Comparison of ENCODE assay signal across 29 mouse cellular contexts in the genomic region with DNA sequence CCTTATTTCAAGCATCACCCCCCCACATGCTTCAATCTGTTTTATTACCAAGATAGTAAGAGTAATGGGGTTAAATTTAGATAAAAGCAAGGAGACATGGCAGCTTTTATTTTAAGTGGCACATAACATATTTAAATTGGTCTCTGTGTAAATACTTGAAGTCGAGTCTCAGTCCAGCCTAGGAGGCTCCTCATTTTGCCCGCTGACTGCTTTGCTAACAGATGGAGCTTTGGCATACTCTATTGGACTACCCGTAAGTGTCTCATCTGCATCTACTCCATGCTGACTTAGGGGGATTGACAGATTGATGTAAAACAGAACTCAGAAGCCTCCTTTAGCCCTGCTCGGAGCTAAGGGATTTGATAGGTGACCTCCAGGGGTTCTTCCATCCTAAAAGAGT. TPM values are rescaled to one million over a fixed set of nuclear protein-coding genes. Genes with fewer than 3 reads are reported as not detected.
"Had no signal": no experiment of that assay in that cellular context is flagged by ENCODE, and none has a peak within 500 bp of the region (broad histone marks: within the 10 kb centered on the region; RNA-seq: fewer than 3 reads in every experiment).

No protein-coding gene starts in this region.

- DNase-seq: gastrocnemius, postnatal 14 days; gastrocnemius, postnatal 36 days; heart, adult 18-20 months; heart, postnatal 10 days; heart, postnatal 36 days; kidney, adult 11 months; kidney, adult 2 months; kidney, adult 9 months; kidney, postnatal 14 days; kidney, postnatal 36 days; layer of hippocampus, adult 9-11 months; layer of hippocampus, postnatal 36 days; left cerebral cortex, postnatal 4 days had no signal

- ATAC-seq: hindbrain, postnatal 0 days; intestine, embryonic 16.5 days; liver, embryonic 12.5 days had no signal

RNA-seq across cellular contexts. Expression of gene 9630041A04Rik, which starts 17.7 kb away (rescaled TPM):
- polyA plus RNA-seq: gonadal fat pad, adult 2 months; heart, embryonic 10.5 days; heart, embryonic 12.5 days; heart, embryonic 14.5 days; heart, embryonic 16.5 days; intestine, embryonic 16.5 days; kidney, adult 2 months; kidney, embryonic 15.5 days; kidney, postnatal 0 days; large intestine, adult 2 months; limb, embryonic 11.5 days; limb, embryonic 13.5 days; limb, embryonic 15.5 days; liver, adult 2 months; liver, embryonic 12.5 days; liver, embryonic 14.5 days had no signal
